Mouse (Mus musculus) left cerebral cortex, adult 6 months (tissue): ENCODE measurements around the gene Gm47955. TPM values are rescaled to one million over a fixed set of nuclear protein-coding genes. Genes with fewer than 3 reads are reported as not detected.

Experiments used
- long read RNA-seq, 2 experiments: library from polyadenylated mRNA; unstranded; transcript quantifications; one replicate each; pipeline ENCODE4 v2.0.0; 2019 to 2020
- polyA plus RNA-seq: library from polyadenylated mRNA; unstranded; fragments of <200 nt; fragmentation: Nextera tagmentation; gene quantifications from 2 replicates; pipeline ENCODE4 v1.2.3, GENCODE M21; 2021

The Gm47955 gene
- not detected in 2 replicates for polyA plus RNA-seq
- long read RNA-seq, experiment 1, result 0 reads
- long read RNA-seq, experiment 2, result 0 reads

DNA sequence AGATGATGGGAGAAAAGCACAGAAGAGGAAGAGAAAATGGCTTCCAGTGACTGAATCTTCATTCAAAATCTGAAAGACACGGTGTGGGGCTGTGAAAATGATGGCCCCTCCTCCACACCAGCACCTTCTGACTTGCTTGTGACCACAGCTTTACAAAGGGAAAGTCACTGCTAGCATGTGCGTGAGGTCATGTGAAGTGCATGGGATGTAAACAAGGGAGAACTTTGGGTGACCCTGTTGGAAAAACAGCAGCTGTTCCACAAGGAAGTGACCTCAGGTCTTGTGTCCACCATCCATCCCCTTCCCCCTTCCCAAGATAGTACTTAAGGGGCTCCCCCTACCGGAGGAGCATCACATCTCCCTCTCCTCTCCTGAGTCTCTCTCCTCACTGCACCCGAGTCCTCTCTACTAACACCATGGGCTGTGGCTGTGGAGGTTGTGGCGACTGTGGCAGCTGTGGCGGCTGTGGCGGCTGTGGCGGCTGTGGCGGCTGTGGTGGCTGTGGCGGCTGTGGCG is at the start of gene Gm47955:
Gm47955 (plus strand) TSS at position 417 of the 516 bp plus-strand sequence.

DNA sequence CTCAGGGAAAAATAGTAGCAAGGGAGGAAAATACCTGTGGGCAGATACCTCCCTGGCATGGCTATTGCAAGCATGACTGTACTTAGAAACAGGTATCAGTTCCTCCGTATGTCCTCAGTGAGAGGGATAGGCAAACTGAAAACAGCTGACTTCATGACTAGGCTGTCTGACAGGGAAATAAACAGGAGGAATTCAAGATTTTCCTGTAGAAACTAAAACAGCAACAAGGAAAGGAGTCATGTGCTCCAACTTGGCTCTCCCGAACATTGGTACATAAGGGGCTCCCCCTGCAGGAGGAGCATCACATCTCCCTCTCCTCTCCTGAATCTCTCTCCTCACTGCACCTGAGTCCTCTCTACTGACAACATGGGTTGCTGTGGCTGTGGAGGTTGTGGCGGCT is 47.1 kb upstream of the Gm47955 start, which contains the start of gene A030005L19Rik:
A030005L19Rik (plus strand) TSS at position 301 of the 400 bp plus-strand sequence.

DNA sequence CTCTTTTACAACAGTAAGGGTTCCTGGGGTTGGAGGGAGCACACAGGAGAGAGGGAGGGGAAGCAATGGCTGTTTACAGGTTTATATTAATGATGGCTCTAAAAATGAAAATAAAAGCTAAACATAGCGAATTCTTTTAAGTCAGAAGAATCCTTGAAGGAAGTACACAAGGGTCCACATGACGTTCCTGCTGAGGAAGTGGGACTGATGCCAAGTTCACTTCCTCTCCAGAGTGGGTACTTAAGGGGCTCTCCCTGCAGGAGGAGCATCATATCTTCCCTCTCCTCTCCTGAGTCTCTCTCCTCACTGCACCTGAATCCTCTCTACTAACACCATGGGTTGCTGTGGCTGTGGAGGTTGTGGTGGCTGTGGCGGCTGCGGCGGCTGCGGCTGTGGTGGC is 35.4 kb upstream of the Gm47955 start, which contains the start of gene A030014E15Rik:
A030014E15Rik (plus strand) TSS at position 268 of the 400 bp plus-strand sequence.

DNA sequence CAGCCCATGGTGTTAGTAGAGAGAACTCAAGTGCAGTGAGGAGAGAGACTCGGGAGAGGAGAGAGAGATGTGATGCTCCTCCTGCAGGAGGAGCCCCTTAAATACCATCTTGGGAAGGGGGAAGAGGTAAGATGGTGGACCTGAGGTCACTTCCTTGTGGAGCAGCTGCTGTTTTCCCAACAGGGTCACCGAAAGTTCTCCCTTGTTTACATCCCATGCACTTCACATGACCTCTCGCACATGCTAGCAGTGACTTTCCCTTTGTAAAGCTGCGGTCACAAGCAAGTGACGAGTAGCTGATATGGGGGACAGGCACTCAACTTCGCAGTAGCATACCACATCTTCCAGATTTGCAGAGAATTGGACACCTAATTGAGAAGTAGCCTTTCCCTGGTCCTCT is 28.8 kb upstream of the Gm47955 start, which contains the start of gene Gm6217:
Gm6217 (minus strand) TSS at position 74 of the 400 bp plus-strand sequence.

DNA sequence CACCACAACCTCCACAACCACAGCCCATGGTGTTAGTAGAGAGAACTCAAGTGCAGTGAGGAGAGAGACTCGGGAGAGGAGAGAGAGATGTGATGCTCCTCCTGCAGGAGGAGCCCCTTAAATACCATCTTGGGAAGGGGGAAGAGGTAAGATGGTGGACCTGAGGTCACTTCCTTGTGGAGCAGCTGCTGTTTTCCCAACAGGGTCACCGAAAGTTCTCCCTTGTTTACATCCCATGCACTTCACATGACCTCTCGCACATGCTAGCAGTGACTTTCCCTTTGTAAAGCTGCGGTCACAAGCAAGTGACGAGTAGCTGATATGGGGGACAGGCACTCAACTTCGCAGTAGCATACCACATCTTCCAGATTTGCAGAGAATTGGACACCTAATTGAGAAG is 16.8 kb upstream of the Gm47955 start, which contains the start of gene A030003K21Rik:
A030003K21Rik (minus strand) TSS at position 94 of the 400 bp plus-strand sequence.

DNA sequence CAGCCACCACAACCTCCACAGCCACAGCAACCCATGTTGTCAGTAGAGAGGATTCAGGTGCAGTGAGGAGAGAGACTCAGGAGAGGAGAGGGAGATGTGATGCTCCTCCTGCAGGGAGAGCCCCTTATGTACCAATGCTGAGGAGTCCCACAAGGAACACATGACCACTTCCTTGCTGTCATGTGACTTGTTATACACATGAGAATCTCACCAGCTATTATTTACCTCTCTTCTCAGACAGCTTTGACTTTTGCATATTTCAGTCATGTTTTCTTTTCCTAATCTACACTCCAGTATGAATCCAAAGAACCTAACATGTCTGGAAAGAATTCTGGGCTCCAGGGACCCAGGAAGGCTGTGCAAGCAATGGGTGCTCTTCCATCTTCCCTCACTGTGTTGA is 4.2 kb upstream of the Gm47955 start, which contains the start of gene Gm7544:
Gm7544 (minus strand) TSS at position 101 of the 400 bp plus-strand sequence.

DNA sequence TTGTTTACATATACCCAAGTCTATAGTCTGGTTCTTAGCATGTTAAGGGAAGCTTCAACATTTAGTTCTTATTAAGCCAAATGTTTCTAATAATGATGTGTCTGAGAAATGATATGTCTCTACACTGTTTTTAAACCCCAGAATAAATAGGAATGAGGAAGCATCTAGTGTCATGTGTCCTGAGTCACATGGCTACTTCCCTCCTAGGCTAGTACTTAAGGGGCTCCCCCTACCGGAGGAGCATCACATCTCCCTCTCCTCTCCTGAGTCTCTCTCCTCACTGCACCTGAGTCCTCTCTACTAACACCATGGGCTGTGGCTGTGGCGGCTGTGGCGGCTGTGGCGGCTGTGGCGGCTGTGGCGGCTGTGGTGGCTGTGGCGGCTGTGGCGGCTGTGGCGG is 40.2 kb downstream of the Gm47955 start, which contains the start of gene Gm47959:
Gm47959 (plus strand) TSS at position 243 of the 400 bp plus-strand sequence.

Other genes with a start within 250 kb of the Gm47955 start
- gene Mff, start 235.4 kb upstream of the Gm47955 start, polyA plus RNA-seq, result 360 and 396 TPM in 2 replicates
- gene Tm4sf20, start 191.8 kb upstream of the Gm47955 start, polyA plus RNA-seq, result not detected in 2 replicates
- gene Gm47791, start 189.0 kb upstream of the Gm47955 start, polyA plus RNA-seq, result not detected in 2 replicates
- 4.8 and 5.9 TPM in 2 replicates for gene Agfg1, start 120.8 kb upstream of the Gm47955 start, polyA plus RNA-seq
- not detected in 2 replicates for gene A030005L19Rik, start 47.0 kb upstream of the Gm47955 start, polyA plus RNA-seq
- not detected in 2 replicates for gene A030014E15Rik, start 35.4 kb upstream of the Gm47955 start, polyA plus RNA-seq
- not detected in 2 replicates for gene Gm6217, start 28.9 kb upstream of the Gm47955 start, polyA plus RNA-seq
- not detected in 2 replicates for gene A030003K21Rik, start 16.9 kb upstream of the Gm47955 start, polyA plus RNA-seq
- not detected in 2 replicates for gene Gm7544, start 4.3 kb upstream of the Gm47955 start, polyA plus RNA-seq
- not detected in 2 replicates for gene Gm47959, start 40.3 kb downstream of the Gm47955 start, polyA plus RNA-seq
- gene Slc19a3, start 78.2 kb downstream of the Gm47955 start, polyA plus RNA-seq, result 0.72 and 1.1 TPM in 2 replicates
- gene Krtap28-10, start 82.2 kb downstream of the Gm47955 start, polyA plus RNA-seq, result not detected in 2 replicates
- not detected in 2 replicates for gene Gm47969, start 84.6 kb downstream of the Gm47955 start, polyA plus RNA-seq
- not detected in 2 replicates for gene A030005K14Rik, start 99.1 kb downstream of the Gm47955 start, polyA plus RNA-seq
- gene Krtap28-13, start 100.6 kb downstream of the Gm47955 start, polyA plus RNA-seq, result not detected in 2 replicates
- not detected in 2 replicates for gene Ccl20, start 156.5 kb downstream of the Gm47955 start, polyA plus RNA-seq
- 0.20 and 0.23 TPM in 2 replicates for gene Daw1, start 199.5 kb downstream of the Gm47955 start, polyA plus RNA-seq